Mouse (Mus musculus) hindbrain, postnatal 0 days (tissue): ENCODE measurements around the gene Spn. TPM values are rescaled to one million over a fixed set of nuclear protein-coding genes. Genes with fewer than 3 reads are reported as not detected.

Experiments used
- ATAC-seq: fragments of 200-750 bp; cut with Nextera tagmentation; 2 replicates; pipeline ENCODE4 v1.8.0; 2017; ENCODE audit warnings: mild to moderate bottlenecking, moderate TSS enrichment, moderate library complexity
- DNase-seq: peaks from one replicate; pipeline ENCODE4 v3.0.0-alpha.2; 2015; ENCODE audit warnings: low spot score
- H3K27ac ChIP-seq: fragments of 300-500 bp; sonication (generic); 2 replicates; pipeline ENCODE4 v1.5.1; 2014; ENCODE audit warnings: mild to moderate bottlenecking
- H3K27me3 ChIP-seq: fragments of 300-500 bp; sonication (generic); 2 replicates; pipeline ENCODE4 v1.6.1; 2014; ENCODE audit warnings: low read length, mixed read lengths; ENCODE audit not compliant: insufficient read depth
- H3K36me3 ChIP-seq: fragments of 300-500 bp; sonication (generic); 2 replicates; pipeline ENCODE4 v1.6.1; 2014; ENCODE audit warnings: low read length, mixed read lengths; ENCODE audit not compliant: insufficient read depth
- H3K4me1 ChIP-seq: fragments of 300-500 bp; sonication (generic); 2 replicates; pipeline ENCODE4 v1.6.1; 2014; ENCODE audit warnings: antibody characterized with exemption, low read length, mixed read lengths; ENCODE audit not compliant: insufficient read depth
- H3K4me2 ChIP-seq: fragments of 300-500 bp; sonication (generic); 2 replicates; pipeline ENCODE4 v1.6.1; 2014; ENCODE audit warnings: low read depth, mild to moderate bottlenecking, low read length, moderate library complexity, mixed read lengths
- H3K4me3 ChIP-seq: fragments of 300-500 bp; sonication (generic); 2 replicates; pipeline ENCODE4 v1.5.1; 2014; ENCODE audit warnings: low read length
- H3K9ac ChIP-seq: fragments of 300-500 bp; sonication (generic); replicated peaks from 2 replicates; pipeline ENCODE4 v1.6.1; 2014; ENCODE audit warnings: mild to moderate bottlenecking, low read length, moderate library complexity, mixed read lengths
- H3K9me3 ChIP-seq: fragments of 300-500 bp; sonication (generic); 2 replicates; pipeline ENCODE4 v1.6.1; 2016; ENCODE audit warnings: low read length, mixed read lengths
- CTCF ChIP-seq: IDR thresholded peaks from 2 replicates; pipeline ENCODE4 v1.5.1; 2016; ENCODE audit warnings: antibody characterized with exemption, control low read depth, low read depth
- WGBS: fragments of 180-500 bp; shearing (Covaris S2); extraction: QIAGEN DNeasy Blood & Tissue Kit; methylation state at CpG from one replicate; pipeline ENCODE4 v1.1.7; 2014; 5-methylcytosine and 5-hydroxymethylcytosine counted together
- polyA plus RNA-seq: library from polyadenylated mRNA; unstranded; fragments of >200 nt; fragmentation: Nextera tagmentation; extraction: Ambion mirVana; gene quantifications from 2 replicates; pipeline ENCODE4 v1.2.1, GENCODE M21; 2015
- total RNA-seq: library from RNA; depleted of rRNA; stranded (reverse); fragments of >200 nt; gene quantifications from 2 replicates; pipeline ENCODE4 v1.2.3, GENCODE M21; 2014

Gene Spn
- total and polyA plus RNA-seq, 2 experiments from 2014 or later = 0.09 to 0.21 TPM

DNA sequence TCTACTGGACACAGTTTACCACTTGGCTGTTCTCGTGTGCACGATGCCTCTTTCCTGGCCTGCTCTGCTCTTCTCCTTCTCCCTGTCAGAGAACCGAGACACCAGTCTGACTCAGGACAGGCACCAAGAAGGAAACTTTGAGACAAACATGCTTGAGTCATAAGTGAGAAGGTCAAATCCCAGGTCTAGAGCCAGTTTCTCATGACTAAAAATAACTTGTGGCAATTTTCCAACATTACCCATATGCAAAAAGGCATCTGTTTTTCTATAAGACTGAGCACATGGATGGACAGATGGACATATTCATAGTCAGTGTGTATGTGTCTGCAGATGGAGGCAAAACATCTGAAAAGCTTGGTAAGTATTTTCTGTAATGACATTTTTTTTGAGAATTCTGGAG is 15.9 kb upstream of the Spn start:
- H3K4me2 ChIP-seq = no peak overlapping the region
- no peak overlapping the region for H3K27ac ChIP-seq
- 87% methylated on average over 3 of the region's 3 CpGs for whole genome bisulfite sequencing
- H3K9me3 ChIP-seq = no peaks in the 10 kb centered on the region
- DNase-seq (no peak), ATAC-seq (no peak)
- TF ChIP-seq CTCF = no peak
- no peak overlapping the region for H3K4me3 ChIP-seq
- no peak overlapping the region for H3K9ac ChIP-seq
- no peaks in the 10 kb centered on the region for H3K27me3 ChIP-seq
- no peaks in the 10 kb centered on the region for H3K4me1 ChIP-seq
- H3K36me3 ChIP-seq = no peaks in the 10 kb centered on the region

DNA sequence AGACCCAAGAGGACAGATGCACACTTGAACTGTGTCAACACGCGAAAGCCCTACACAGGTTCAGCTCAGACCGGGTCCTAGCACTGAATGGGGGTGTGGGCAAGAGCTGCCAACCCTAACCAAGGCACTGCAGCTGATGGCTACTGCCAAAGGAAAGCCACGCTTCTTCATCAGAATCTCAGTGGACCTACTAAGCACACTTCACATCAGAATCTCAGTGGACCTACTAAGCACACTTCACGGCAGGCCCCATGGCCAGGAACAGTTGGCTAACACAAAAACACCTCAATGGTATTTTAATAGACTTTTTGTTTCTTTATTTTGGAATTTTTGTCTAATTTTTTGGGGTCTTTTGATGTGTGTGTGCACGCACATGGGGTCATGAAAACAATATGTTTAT is 14.8 kb upstream of the Spn start:
- DNase-seq (no peak), ATAC-seq (no peak)
- Histone ChIP-seq H3K4me1 (no peaks in the 10 kb centered on the region), H3K27me3 (no peaks in the 10 kb centered on the region), H3K4me2 (no peak overlapping the region), H3K9ac (no peak overlapping the region), H3K9me3 (no peaks in the 10 kb centered on the region), H3K27ac (no peak overlapping the region), H3K4me3 (no peak overlapping the region), H3K36me3 (no peaks in the 10 kb centered on the region)
- WGBS = 91% methylated on average over 6 of the region's 6 CpGs
- TF ChIP-seq CTCF = no peak

DNA sequence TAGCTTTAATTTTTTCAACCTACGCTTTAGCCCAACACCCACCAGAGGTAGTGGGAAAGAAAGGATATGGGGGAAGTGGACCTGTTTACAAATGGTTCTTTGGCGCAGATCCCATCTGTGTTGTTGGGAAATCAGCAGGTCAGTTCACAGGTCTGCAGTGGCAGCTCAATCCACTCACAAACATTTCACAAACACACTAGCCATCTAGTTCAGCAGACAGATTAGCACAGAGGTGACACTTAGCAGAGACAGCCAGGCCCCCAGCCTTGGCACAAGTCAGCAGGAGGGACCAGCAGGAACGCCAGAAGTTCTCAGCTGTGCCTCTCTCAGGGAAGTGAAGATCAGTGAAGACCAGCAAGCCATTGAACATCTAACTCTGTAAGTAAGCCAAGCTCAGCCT is 10.3 kb upstream of the Spn start:
- H3K9me3 ChIP-seq = no peaks in the 10 kb centered on the region
- ATAC-seq (no peak), DNase-seq (no peak)
- H3K4me2 ChIP-seq = no peak overlapping the region
- H3K9ac ChIP-seq = no peak overlapping the region
- no peaks in the 10 kb centered on the region for H3K27me3 ChIP-seq
- TF ChIP-seq CTCF = no peak
- no peaks in the 10 kb centered on the region for H3K36me3 ChIP-seq
- 69% methylated on average over 3 of the region's 3 CpGs for WGBS
- H3K4me1 ChIP-seq = no peaks in the 10 kb centered on the region
- no peak overlapping the region for H3K27ac ChIP-seq
- no peak overlapping the region for H3K4me3 ChIP-seq

DNA sequence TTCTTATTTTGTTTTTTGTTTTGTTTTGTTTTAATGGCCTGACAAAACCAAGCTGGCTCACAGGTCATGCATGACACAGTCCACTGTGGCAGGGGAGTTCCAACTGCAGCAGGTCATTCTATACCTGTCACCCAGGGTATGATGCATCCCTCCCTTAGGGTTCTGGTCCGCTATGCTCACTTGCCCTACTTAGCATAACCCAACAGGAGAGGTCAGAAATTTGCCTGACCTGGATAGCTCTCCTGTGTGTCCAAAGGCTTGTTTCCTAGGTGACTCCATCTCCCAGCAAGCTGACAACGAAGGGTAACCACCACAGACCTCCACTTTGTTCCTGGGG is 8.6 kb upstream of the Spn start:
- 51% methylated on average over 2 of the region's 2 CpGs for WGBS
- DNase-seq (no peak), ATAC-seq (no peak)
- H3K4me1 ChIP-seq = no peaks in the 10 kb centered on the region
- no peaks in the 10 kb centered on the region for H3K9me3 ChIP-seq
- H3K27ac ChIP-seq = no peak overlapping the region
- no peaks in the 10 kb centered on the region for H3K27me3 ChIP-seq
- no peak overlapping the region for H3K9ac ChIP-seq
- no peak for TF ChIP-seq CTCF
- H3K36me3 ChIP-seq = no peaks in the 10 kb centered on the region
- no peak overlapping the region for H3K4me3 ChIP-seq
- no peak overlapping the region for H3K4me2 ChIP-seq

DNA sequence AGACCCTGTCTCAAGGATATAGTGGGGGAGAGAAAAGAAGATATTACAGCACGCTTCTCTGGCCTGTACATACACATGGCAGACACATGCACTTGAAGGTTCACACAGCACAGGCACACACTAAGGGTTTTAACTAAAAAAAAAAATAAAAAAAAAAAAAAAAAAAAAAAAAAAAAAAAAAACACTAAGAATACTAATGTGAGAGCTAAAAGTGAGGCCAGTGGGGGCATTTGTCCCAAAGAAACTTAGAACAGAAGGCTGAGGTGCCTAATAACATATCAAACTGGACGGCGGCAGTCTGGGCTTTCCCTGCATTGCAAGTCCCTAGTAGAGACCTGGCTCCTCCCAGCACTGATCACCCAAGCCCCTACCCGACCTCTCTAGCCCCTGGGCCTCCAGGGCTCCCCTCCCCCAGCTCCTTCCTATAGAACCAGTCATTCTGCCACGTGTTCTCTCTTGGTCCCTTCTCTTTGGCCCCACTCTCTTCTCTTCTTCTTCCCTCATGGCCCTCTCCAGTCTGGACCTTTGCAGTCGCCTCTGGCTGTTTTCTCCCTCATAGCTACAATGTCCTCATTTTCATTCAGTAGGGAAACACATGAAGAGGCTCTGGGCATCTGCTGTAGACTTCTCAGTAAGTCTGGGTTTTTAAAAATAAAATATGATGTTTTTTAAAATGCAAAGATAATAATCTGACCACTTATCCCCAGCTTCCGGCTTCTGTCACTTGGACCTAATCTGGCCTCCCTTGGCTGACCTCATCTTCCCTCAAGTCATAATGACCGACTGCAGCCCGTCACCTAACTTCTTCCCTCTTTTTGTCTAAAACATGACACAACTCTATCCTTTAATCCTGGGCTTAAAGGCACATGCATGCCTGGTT is 8.0 kb upstream of the Spn start:
- Histone ChIP-seq H3K36me3 (no peaks in the 10 kb centered on the region), H3K27ac (no peak overlapping the region), H3K9ac (no peak overlapping the region), H3K9me3 (no peaks in the 10 kb centered on the region), H3K4me3 (no peak overlapping the region), H3K27me3 (no peaks in the 10 kb centered on the region), H3K4me1 (no peaks in the 10 kb centered on the region), H3K4me2 (no peak overlapping the region)
- ATAC-seq = no peak
- no peak for TF ChIP-seq CTCF
- 53% methylated on average over 9 of the region's 9 CpGs for WGBS
- DNase-seq = no peak

DNA sequence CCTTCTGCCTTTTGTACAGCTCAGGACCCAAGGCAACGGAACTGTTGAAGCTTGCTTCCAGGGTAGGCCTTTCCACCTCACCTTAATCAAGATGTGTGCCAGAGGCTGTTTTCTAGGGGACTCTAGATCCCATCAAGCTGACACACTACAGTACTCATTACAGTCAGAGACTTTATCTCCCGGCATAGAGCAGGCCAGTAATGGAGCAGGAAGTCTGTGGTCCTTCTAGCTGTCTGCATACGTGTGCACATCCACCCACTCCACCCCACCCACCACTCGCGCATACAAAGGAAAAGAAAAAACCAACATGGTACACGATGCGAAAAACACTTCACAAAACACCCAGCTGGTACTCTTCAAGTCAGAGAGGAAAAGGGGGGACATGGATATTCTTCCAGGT is 6.8 kb upstream of the Spn start:
- H3K4me2 ChIP-seq = no peak overlapping the region
- no peaks in the 10 kb centered on the region for H3K9me3 ChIP-seq
- WGBS = 92% methylated on average over 7 of the region's 7 CpGs
- ATAC-seq = no peak
- no peak overlapping the region for H3K4me3 ChIP-seq
- no peak overlapping the region for H3K9ac ChIP-seq
- no peaks in the 10 kb centered on the region for H3K27me3 ChIP-seq
- H3K4me1 ChIP-seq = no peaks in the 10 kb centered on the region
- no peak for DNase-seq
- no peak overlapping the region for H3K27ac ChIP-seq
- no peak for TF ChIP-seq CTCF
- no peaks in the 10 kb centered on the region for H3K36me3 ChIP-seq

DNA sequence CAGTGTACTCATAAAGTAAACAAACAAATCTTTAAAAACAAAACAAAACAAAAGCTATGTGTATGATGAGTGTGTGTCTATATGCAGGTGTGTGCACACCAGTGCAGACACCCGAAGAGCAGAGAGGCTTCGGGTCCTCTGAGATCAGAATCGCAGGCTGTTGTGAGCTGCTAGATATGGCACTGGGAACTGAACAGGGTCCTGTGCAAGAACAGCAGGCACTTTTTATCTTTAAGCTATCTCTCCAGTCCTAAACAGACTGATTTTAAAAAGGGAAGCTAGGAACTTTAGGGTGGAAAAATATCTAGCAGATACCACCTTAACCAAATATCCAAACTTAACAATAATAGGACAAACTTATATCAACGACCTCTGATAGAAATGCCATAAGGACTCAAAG is 5.0 kb upstream of the Spn start:
- Histone ChIP-seq H3K4me1 (no peaks in the 10 kb centered on the region), H3K9me3 (no peaks in the 10 kb centered on the region), H3K4me2 (no peak overlapping the region), H3K9ac (no peak overlapping the region), H3K27me3 (no peaks in the 10 kb centered on the region), H3K36me3 (no peaks in the 10 kb centered on the region), H3K4me3 (no peak overlapping the region), H3K27ac (no peak overlapping the region)
- ATAC-seq (no peak), DNase-seq (no peak)
- WGBS = 93% methylated on average over 4 of the region's 4 CpGs
- TF ChIP-seq CTCF = no peak
